Mouse (Mus musculus) CH12.LX (cell line): ENCODE measurements at regions not wholly inside any gene's neighbourhood (a gene's known extent, or its start where the extent isn't known, plus 50 kb on each side); places are given as distances from the start of the nearest gene placed in this dataset.
A peak's percentile ranks its signal among the peaks of the same experiment; 100 is the strongest.

ENCODE experiments used
- DNase-seq: peaks from one replicate; pipeline ENCODE4 v3.0.0-alpha.2; 2013; ENCODE audit errors: extremely low read depth
- H3K27ac ChIP-seq: 2 replicates; pipeline ENCODE4 v1.5.1; 2012; ENCODE audit warnings: low read depth, mild to moderate bottlenecking, control low read depth, moderate library complexity; ENCODE audit not compliant: insufficient read depth
- H3K27me3 ChIP-seq: replicated peaks from 2 replicates; pipeline ENCODE3; 2012; ENCODE audit warnings: inconsistent platforms
- H3K36me3 ChIP-seq, 2 experiments: replicated peaks in 1 of 2; 2 replicates each; pipeline versions ENCODE3 to v1.6.1; 2012; ENCODE audit warnings: inconsistent platforms in 1 of 2, low read length in 1 of 2, mild to moderate bottlenecking in 1 of 2, mixed read lengths in 1 of 2, moderate library complexity in 1 of 2; ENCODE audit not compliant: control insufficient read depth in 1 of 2, insufficient read depth in 1 of 2
- H3K4me1 ChIP-seq, 2 experiments: 2 replicates each; pipeline ENCODE4 v1.6.1; 2012; ENCODE audit warnings: inconsistent platforms in 1 of 2, moderate library complexity in 1 of 2; ENCODE audit not compliant: insufficient read depth in 2 of 2, control insufficient read depth in 1 of 2
- H3K4me2 ChIP-seq: 2 replicates; pipeline ENCODE4 v1.6.1; 2012; ENCODE audit warnings: low read depth, mild to moderate bottlenecking, control low read depth; ENCODE audit not compliant: poor library complexity, insufficient read depth, severe bottlenecking
- H3K4me3 ChIP-seq, 3 experiments: fragments of 150-350 bp in 1 of 3; sonication (generic) in 1 of 3; replicated peaks in 1 of 3; 2 replicates each; pipeline versions ENCODE3 to v1.5.1; 2011 to 2012; ENCODE audit warnings: low read depth in 2 of 3, low read length in 2 of 3, mild to moderate bottlenecking in 2 of 3, moderate library complexity in 2 of 3, control low read depth in 1 of 3, improper control_type of control experiment in 1 of 3, inconsistent platforms in 1 of 3, mixed read lengths in 1 of 3; ENCODE audit not compliant: poor library complexity in 1 of 3
- H3K79me2 ChIP-seq: replicated peaks from 2 replicates; pipeline ENCODE4 v1.6.1; 2012; ENCODE audit warnings: mild to moderate bottlenecking, moderate library complexity; ENCODE audit not compliant: control insufficient read depth, poor library complexity, insufficient read depth, severe bottlenecking; ENCODE audit errors: extremely low read depth
- H3K9ac ChIP-seq: 2 replicates; pipeline ENCODE4 v1.6.1; 2012; ENCODE audit warnings: low read depth, mild to moderate bottlenecking, control low read depth, moderate library complexity; ENCODE audit not compliant: insufficient read depth
- H3K9me3 ChIP-seq: replicated peaks from 2 replicates; pipeline ENCODE3; 2012; ENCODE audit warnings: low read length, inconsistent platforms, mixed read lengths
- BHLHE40 ChIP-seq: IDR thresholded peaks from 2 replicates; pipeline ENCODE4 v1.6.1; 2011; ENCODE audit warnings: mild to moderate bottlenecking, low read depth, low read length, improper control_type of control experiment
- CTCF ChIP-seq, 2 experiments: IDR thresholded peaks in 1 of 2; conservative IDR thresholded peaks in 1 of 2; 2 replicates each; pipeline ENCODE4 v1.5.1; 2011 to 2012; ENCODE audit warnings: low read depth in 2 of 2, low read length in 2 of 2, improper control_type of control experiment in 1 of 2, inconsistent platforms in 1 of 2, mild to moderate bottlenecking in 1 of 2, moderate library complexity in 1 of 2
- EP300 ChIP-seq: IDR thresholded peaks from 2 replicates; pipeline ENCODE4 v1.6.1; 2011; ENCODE audit warnings: low read length, improper control_type of control experiment
- KAT2A ChIP-seq: IDR thresholded peaks from 2 replicates; pipeline ENCODE4 v1.6.1; 2012; ENCODE audit warnings: low read length, improper control_type of control experiment, inconsistent platforms; ENCODE audit not compliant: insufficient replicate concordance
- MAFK ChIP-seq: IDR thresholded peaks from 2 replicates; pipeline ENCODE4 v1.6.1; 2011; ENCODE audit warnings: low read length, improper control_type of control experiment; ENCODE audit not compliant: insufficient replicate concordance
- NRF1 ChIP-seq: IDR thresholded peaks from 2 replicates; pipeline ENCODE4 v1.6.1; 2014; ENCODE audit warnings: low read depth, mild to moderate bottlenecking, inconsistent platforms, low read length, improper control_type of control experiment, moderate library complexity
- PAX5 ChIP-seq: IDR thresholded peaks from 2 replicates; pipeline ENCODE4 v1.6.1; 2012; ENCODE audit warnings: low read length, inconsistent platforms, mixed read lengths
- POLR2A ChIP-seq: IDR thresholded peaks from 2 replicates; pipeline ENCODE4 v1.6.1; 2011; ENCODE audit warnings: low read depth, mild to moderate bottlenecking, improper control_type of control experiment, low read length
- SMC3 ChIP-seq: IDR thresholded peaks from 2 replicates; pipeline ENCODE4 v1.6.1; 2011; ENCODE audit warnings: low read depth, low read length, improper control_type of control experiment
- dilution Hi-C: fragments of 300-500 bp; cut with MboI; formaldehyde crosslinking; loops from 2 replicates; pipeline ENCODE4 v1.14.3; 2020; ENCODE audit warnings: low sequenced_read_pairs; ENCODE audit not compliant: extremely low pct_unique_long_range_greater_than_20kb, extremely low pct_ligation_motif_present
- in situ Hi-C: fragments of 300-500 bp; cut with MboI; formaldehyde crosslinking; loops from 3 replicates; pipeline ENCODE4 v1.14.3; 2019; ENCODE audit warnings: low sequenced_read_pairs, low pct_ligation_motif_present, low pct_unique_long_range_greater_than_20kb, mixed read lengths

- no peaks in the 10 kb centered on the region for H3K79me2 ChIP-seq
- H3K36me3 ChIP-seq = no peaks in the 10 kb centered on the region
- in situ Hi-C loops (no loop called here), dilution Hi-C loops (no loop called here)
- no peak overlapping the region for H3K4me3 ChIP-seq
- TF ChIP-seq POLR2A = no peak
- H3K9me3 ChIP-seq = no peaks in the 10 kb centered on the region
- H3K4me1 ChIP-seq = no peaks in the 10 kb centered on the region
- H3K4me2 ChIP-seq = no peak overlapping the region
- no peak overlapping the region for H3K9ac ChIP-seq
- no peak overlapping the region for H3K27ac ChIP-seq
- H3K27me3 ChIP-seq = peaks cover 83% of the 10 kb centered on the region
- DNase-seq = no peak
Measured at GRCm38 (mm10) chr7:136275651-136276050, 559.5 kb upstream of the Mki67 start.

- Histone ChIP-seq H3K27ac (no peak overlapping the region), H3K4me1 (no peaks in the 10 kb centered on the region)
- TF ChIP-seq NRF1 (no peak), EP300 (no peak), PAX5 (no peak), KAT2A (no peak), MAFK (peak; percentile 85), CTCF (conservative IDR thresholded peaks at IDR 0.05 in 1 of 2, IDR thresholded peaks at IDR 0.05 in 1 of 2; ENCODE audit: low read depth in 2 of 2, low read length in 2 of 2) (0 out of 4 replicates have a peak, but pooled peaks of 1 of the 2 experiments have one; percentile 1)
- TF ChIP-seq, all 38 proteins: peak for 2
- Histone ChIP-seq H3K4me3 (no peak overlapping the region), H3K79me2 (no peaks in the 10 kb centered on the region), H3K36me3 (no peaks in the 10 kb centered on the region), H3K9ac (no peak overlapping the region), H3K9me3 (no peaks in the 10 kb centered on the region), H3K4me2 (no peak overlapping the region), H3K27me3 (peaks cover 43% of the 10 kb centered on the region)
- in situ Hi-C loops (no loop called here), dilution Hi-C loops (no loop called here)
- DNase-seq = no peak
Measured at GRCm38 (mm10) chr7:136283770-136284169, 567.6 kb upstream of the Mki67 start.

GRCm38 (mm10) chr7:136285606-136286005 is 569.4 kb upstream of the Mki67 start:
- peaks cover 38% of the 10 kb centered on the region for H3K27me3 ChIP-seq
- no peaks in the 10 kb centered on the region for H3K36me3 ChIP-seq
- in situ Hi-C loops (no loop called here), dilution Hi-C loops (no loop called here)
- H3K9ac ChIP-seq = no peak overlapping the region
- no peak overlapping the region for H3K4me2 ChIP-seq
- peak; percentile 22 to 56; a peak in 3 of 4 replicates for TF ChIP-seq CTCF (conservative IDR thresholded peaks at IDR 0.05 in 1 of 2, IDR thresholded peaks at IDR 0.05 in 1 of 2; ENCODE audit: low read depth in 2 of 2, low read length in 2 of 2)
- TF ChIP-seq SMC3 = peak; percentile 47
- no peak for TF ChIP-seq BHLHE40
- no peak overlapping the region for H3K27ac ChIP-seq
- DNase-seq = no peak
- H3K79me2 ChIP-seq = no peaks in the 10 kb centered on the region
- H3K9me3 ChIP-seq = no peaks in the 10 kb centered on the region
- H3K4me1 ChIP-seq = no peaks in the 10 kb centered on the region
- H3K4me3 ChIP-seq = no peak overlapping the region
